Mouse (Mus musculus): ENCODE measurements around the gene Hsd17b11. TPM values are rescaled to one million over a fixed set of nuclear protein-coding genes. Genes with fewer than 3 reads are reported as not detected.

The Hsd17b11 gene
- total RNA-seq, 2 experiments from 2014 or later, result 8.6 to 9.2 TPM

GRCm38 (mm10) chr5:103999738-104000137 lies 22.0 kb downstream of the Hsd17b11 start:
- H3K27ac ChIP-seq, result no peak overlapping the region
- intact Hi-C loops (cut with DNase I), result loop anchor here (2.0 to 5.0 kb wide), 4 partner anchors 39 to 343 kb away; no protein-coding TSS in a partner anchor
- TF ChIP-seq CTCF (IDR thresholded peaks at IDR 0.05), result peak; percentile 99
- peak; percentile 87 for DNase-seq
- no peak overlapping the region for H3K4me3 ChIP-seq

- H3K27ac ChIP-seq, result no peak overlapping the region
- intact Hi-C loops (cut with DNase I), result loop anchor here (2.0 to 5.0 kb wide), 3 partner anchors 40 to 344 kb away; no protein-coding TSS in a partner anchor
These were observed 23.0 kb downstream of the Hsd17b11 start for GRCm38 (mm10) chr5:103998739-103999138.

GRCm38 (mm10) chr5:103995181-103995580 lies 26.5 kb downstream of the Hsd17b11 start:
- intact Hi-C loops (cut with DNase I), result loop anchor here (5.0 kb wide), 2 partner anchors 77 to 347 kb away; no protein-coding TSS in a partner anchor
- H3K4me3 ChIP-seq, result no peak overlapping the region
- DNase-seq, result no peak
- no peak overlapping the region for H3K27ac ChIP-seq
- peak; percentile 66 for TF ChIP-seq CTCF (IDR thresholded peaks at IDR 0.05)

More at GRCm38 (mm10) chr5:103998739-103999138, 23.0 kb downstream of the Hsd17b11 start:
- no peak for TF ChIP-seq CTCF (IDR thresholded peaks at IDR 0.05)
- no peak for DNase-seq
- no peak overlapping the region for H3K4me3 ChIP-seq

GRCm38 (mm10) chr5:103994669-103995068 lies 27.1 kb downstream of the Hsd17b11 start:
- intact Hi-C loops (cut with DNase I), result loop anchor here (5.0 kb wide), 2 partner anchors 78 to 348 kb away; no protein-coding TSS in a partner anchor
- no peak for DNase-seq
- no peak overlapping the region for H3K27ac ChIP-seq
- no peak overlapping the region for H3K4me3 ChIP-seq
- TF ChIP-seq CTCF (IDR thresholded peaks at IDR 0.05), result no peak

- intact Hi-C loops (cut with DNase I), result no loop called here
- Histone ChIP-seq H3K27ac (no peak overlapping the region), H3K4me3 (no peak overlapping the region)
- peak; percentile 42 for TF ChIP-seq CTCF (IDR thresholded peaks at IDR 0.05)
- no peak for DNase-seq
These were observed 28.1 kb downstream of the Hsd17b11 start for GRCm38 (mm10) chr5:103993601-103994000.

- no peak overlapping the region for H3K27ac ChIP-seq
- intact Hi-C loops (cut with DNase I), result no loop called here
- H3K4me3 ChIP-seq, result no peak overlapping the region
- no peak for TF ChIP-seq CTCF (IDR thresholded peaks at IDR 0.05)
- no peak for DNase-seq
These were observed 28.9 kb downstream of the Hsd17b11 start for GRCm38 (mm10) chr5:103992831-103993230.

GRCm38 (mm10) chr5:103980705-103981560 lies 40.8 kb downstream of the Hsd17b11 start:
- no peak overlapping the region for H3K4me3 ChIP-seq
- DNase-seq, result no peak
- no peak for TF ChIP-seq CTCF (IDR thresholded peaks at IDR 0.05)
- intact Hi-C loops (cut with DNase I), result no loop called here
- no peak overlapping the region for H3K27ac ChIP-seq

- DNase-seq, result no peak
- Histone ChIP-seq H3K27ac (no peak overlapping the region), H3K4me3 (no peak overlapping the region)
- intact Hi-C loops (cut with DNase I), result no loop called here
- no peak for TF ChIP-seq CTCF (IDR thresholded peaks at IDR 0.05)
These were observed 43.7 kb downstream of the Hsd17b11 start for GRCm38 (mm10) chr5:103977907-103978570.

GRCm38 (mm10) chr5:103977297-103977696 lies 44.4 kb downstream of the Hsd17b11 start, which contains the start of gene Hsd17b13:
TSS of gene Hsd17b13 (minus strand) at chr5:103977410.
- TF ChIP-seq CTCF (IDR thresholded peaks at IDR 0.05), result no peak
- Histone ChIP-seq H3K27ac (no peak within 1 kb of the TSS), H3K4me3 (no peak within 1 kb of the TSS)
- intact Hi-C loops (cut with DNase I), result no loop called here
- no peak for DNase-seq

- TF ChIP-seq CTCF (IDR thresholded peaks at IDR 0.05), result no peak
- intact Hi-C loops (cut with DNase I), result no loop called here
These were observed 46.0 kb downstream of the Hsd17b11 start for GRCm38 (mm10) chr5:103975736-103976135.

GRCm38 (mm10) chr5:103972801-103973200 lies 48.9 kb downstream of the Hsd17b11 start:
- no peak for DNase-seq
- peak overlapping the region; percentile 52 for H3K4me3 ChIP-seq
- H3K27ac ChIP-seq, result no peak overlapping the region
- intact Hi-C loops (cut with DNase I), result no loop called here
- TF ChIP-seq CTCF (IDR thresholded peaks at IDR 0.05), result no peak

More at GRCm38 (mm10) chr5:103975736-103976135, 46.0 kb downstream of the Hsd17b11 start:
- H3K4me3 ChIP-seq, result no peak overlapping the region
- DNase-seq, result no peak
- H3K27ac ChIP-seq, result no peak overlapping the region

GRCm38 (mm10) chr5:103972379-103972778 lies 49.3 kb downstream of the Hsd17b11 start:
- no peak for DNase-seq
- Histone ChIP-seq H3K4me3 (peak overlapping the region; percentile 52), H3K27ac (no peak overlapping the region)
- intact Hi-C loops (cut with DNase I), result no loop called here
- TF ChIP-seq CTCF (IDR thresholded peaks at IDR 0.05), result no peak

GRCm38 (mm10) chr5:103971051-103971450 lies 50.7 kb downstream of the Hsd17b11 start:
- TF ChIP-seq CTCF (IDR thresholded peaks at IDR 0.05), result no peak
- intact Hi-C loops (cut with DNase I), result no loop called here
- no peak overlapping the region for H3K27ac ChIP-seq

More at GRCm38 (mm10) chr5:103971051-103971450, 50.7 kb downstream of the Hsd17b11 start:
- DNase-seq, result no peak
- no peak overlapping the region for H3K4me3 ChIP-seq
